Mouse (Mus musculus): ENCODE measurements at regions not wholly inside any gene's neighbourhood (a gene's known extent, or its start where the extent isn't known, plus 50 kb on each side); places are given as distances from the start of the nearest gene placed in this dataset.

DNA sequence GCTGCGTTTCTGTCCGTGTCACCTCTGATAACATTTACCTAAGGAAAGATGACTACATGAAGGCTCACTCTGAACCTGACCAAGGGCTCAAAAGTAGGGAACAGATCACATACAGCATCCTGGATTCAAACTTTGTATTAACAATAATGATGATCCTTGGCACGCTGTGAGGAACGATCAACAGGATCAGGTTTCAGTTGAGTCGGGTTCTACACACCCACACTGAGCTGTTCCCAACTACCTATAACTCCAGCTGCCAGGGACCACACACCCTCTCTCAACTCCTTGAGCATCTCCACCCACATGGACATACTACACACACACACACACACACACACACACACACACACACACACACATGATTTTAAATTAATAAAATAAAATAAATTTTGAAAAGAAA lies 107.0 kb downstream of the Edn3 start:
- Histone ChIP-seq H3K27me3 (replicated peaks) (no peaks in the 10 kb centered on the region), H3K27ac (replicated peaks) (no peak overlapping the region), H3K9ac (replicated peaks) (no peak overlapping the region), H3K36me3 (no peaks in the 10 kb centered on the region), H3K4me2 (no peak overlapping the region), H3K4me3 (replicated peaks) (no peak overlapping the region), H3K9me3 (replicated peaks) (no peaks in the 10 kb centered on the region), H3K4me1 (peaks cover 14% of the 10 kb centered on the region)
- 74% methylated on average over 5 of the region's 5 CpGs for WGBS
- no peak for ATAC-seq (ENCODE audit: low FRiP score)

DNA sequence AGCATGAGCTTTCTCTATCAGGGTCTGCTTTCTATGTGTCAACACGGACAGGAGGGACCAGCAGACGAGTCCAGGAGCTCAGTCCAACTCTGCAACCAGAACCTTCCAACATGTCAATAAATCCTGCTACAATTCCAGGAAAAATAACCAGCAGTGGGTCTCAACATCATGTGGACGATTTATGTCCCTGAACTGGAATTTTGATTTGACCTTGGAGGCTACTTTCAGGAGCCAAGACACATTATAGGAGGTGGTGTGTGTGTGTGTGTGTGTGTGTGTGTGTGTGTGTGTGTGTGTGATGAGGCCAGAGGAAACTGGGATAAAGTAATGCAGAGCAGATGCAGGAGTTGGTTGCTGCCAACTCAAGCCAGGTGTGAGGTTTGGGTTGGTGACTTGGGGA lies 107.8 kb downstream of the Edn3 start:
- H3K4me3 ChIP-seq (replicated peaks) = no peak overlapping the region
- 80% methylated on average over 3 of the region's 3 CpGs for WGBS
- no peaks in the 10 kb centered on the region for H3K9me3 ChIP-seq (replicated peaks)
- no peak overlapping the region for H3K4me2 ChIP-seq
- H3K27me3 ChIP-seq (replicated peaks) = no peaks in the 10 kb centered on the region
- H3K36me3 ChIP-seq = no peaks in the 10 kb centered on the region
- no peak for ATAC-seq (ENCODE audit: low FRiP score)
- H3K9ac ChIP-seq (replicated peaks) = no peak overlapping the region
- H3K27ac ChIP-seq (replicated peaks) = no peak overlapping the region; the same call in 1 of the 2 replicates
- H3K4me1 ChIP-seq = peaks cover 14% of the 10 kb centered on the region

GRCm38 (mm10) chr2:174868743-174869369 lies 108.4 kb downstream of the Edn3 start:
- Histone ChIP-seq H3K27ac (replicated peaks) (no peak overlapping the region; the same call in 1 of the 2 replicates), H3K4me1 (peaks cover 14% of the 10 kb centered on the region), H3K9me3 (replicated peaks) (no peaks in the 10 kb centered on the region), H3K4me2 (no peak overlapping the region), H3K27me3 (replicated peaks) (no peaks in the 10 kb centered on the region), H3K9ac (replicated peaks) (no peak overlapping the region), H3K36me3 (no peaks in the 10 kb centered on the region), H3K4me3 (replicated peaks) (no peak overlapping the region)
- ATAC-seq (ENCODE audit: low FRiP score) = no peak
- WGBS = 66% methylated on average over 8 of the region's 8 CpGs

DNA sequence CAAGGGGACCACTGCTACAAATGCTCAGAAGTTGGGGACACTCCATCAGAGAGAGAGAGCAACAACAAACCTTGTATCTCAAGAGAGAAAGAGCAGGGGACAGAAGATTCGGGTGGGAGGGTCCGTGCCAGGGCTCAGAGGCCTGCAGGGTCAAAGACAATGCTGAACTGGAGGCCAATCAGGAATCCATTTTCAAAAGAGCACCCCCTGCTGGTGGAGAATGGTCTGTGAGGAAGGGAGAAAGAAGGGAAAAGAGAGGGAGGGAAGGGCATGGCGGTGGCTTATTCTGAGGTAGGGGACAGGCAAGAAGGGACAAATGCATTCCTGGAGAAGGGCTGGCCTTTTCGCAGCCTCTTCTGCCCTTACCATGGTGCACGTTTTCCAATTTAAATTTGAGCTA lies 109.9 kb downstream of the Edn3 start:
- Histone ChIP-seq H3K4me3 (replicated peaks) (no peak overlapping the region), H3K36me3 (no peaks in the 10 kb centered on the region), H3K9ac (replicated peaks) (no peak overlapping the region), H3K27ac (replicated peaks) (no peak overlapping the region), H3K9me3 (replicated peaks) (no peaks in the 10 kb centered on the region), H3K4me2 (no peak overlapping the region), H3K4me1 (peaks cover 11% of the 10 kb centered on the region), H3K27me3 (replicated peaks) (no peaks in the 10 kb centered on the region)
- WGBS = 64% methylated on average over 5 of the region's 5 CpGs
- ATAC-seq (ENCODE audit: low FRiP score) = no peak

- WGBS = 63% methylated on average over 10 of the region's 10 CpGs
- no peak for ATAC-seq (ENCODE audit: low FRiP score)
These were observed 110.8 kb downstream of the Edn3 start for GRCm38 (mm10) chr2:174871225-174871624.

DNA sequence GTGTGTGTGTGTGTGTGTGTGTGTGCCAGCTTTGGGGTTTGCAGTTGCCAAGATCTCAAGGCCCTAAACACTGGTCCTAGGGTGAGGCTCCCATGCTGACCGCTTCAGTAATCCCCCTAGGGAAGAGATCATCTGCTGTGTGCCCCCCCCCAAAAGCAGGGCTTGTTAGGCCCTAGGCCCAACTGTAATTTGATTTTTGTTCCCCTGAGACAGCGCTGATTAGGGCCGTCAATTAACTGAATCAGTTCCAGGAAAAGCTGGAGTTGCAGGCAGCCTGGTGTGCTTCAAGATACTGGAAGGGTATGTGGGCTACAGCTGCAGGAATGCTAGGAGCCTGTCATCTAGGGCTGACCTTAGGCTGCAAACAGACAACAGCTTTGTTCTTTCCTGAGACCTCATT lies 111.4 kb downstream of the Edn3 start:
- no peak overlapping the region for H3K9ac ChIP-seq (replicated peaks)
- H3K4me3 ChIP-seq (replicated peaks) = no peak overlapping the region
- WGBS = 59% methylated on average over 3 of the region's 3 CpGs
- no peaks in the 10 kb centered on the region for H3K27me3 ChIP-seq (replicated peaks)
- no peak overlapping the region for H3K4me2 ChIP-seq
- H3K27ac ChIP-seq (replicated peaks) = no peak overlapping the region
- no peaks in the 10 kb centered on the region for H3K36me3 ChIP-seq
- ATAC-seq (ENCODE audit: low FRiP score) = no peak
- H3K9me3 ChIP-seq (replicated peaks) = no peaks in the 10 kb centered on the region
- H3K4me1 ChIP-seq = peaks cover 11% of the 10 kb centered on the region

More at GRCm38 (mm10) chr2:174871225-174871624, 110.8 kb downstream of the Edn3 start:
- no peaks in the 10 kb centered on the region for H3K27me3 ChIP-seq (replicated peaks)
- peaks cover 11% of the 10 kb centered on the region for H3K4me1 ChIP-seq
- H3K9me3 ChIP-seq (replicated peaks) = no peaks in the 10 kb centered on the region
- no peak overlapping the region for H3K4me2 ChIP-seq
- no peak overlapping the region for H3K4me3 ChIP-seq (replicated peaks)
- H3K36me3 ChIP-seq = no peaks in the 10 kb centered on the region
- no peak overlapping the region for H3K27ac ChIP-seq (replicated peaks)
- no peak overlapping the region for H3K9ac ChIP-seq (replicated peaks)

DNA sequence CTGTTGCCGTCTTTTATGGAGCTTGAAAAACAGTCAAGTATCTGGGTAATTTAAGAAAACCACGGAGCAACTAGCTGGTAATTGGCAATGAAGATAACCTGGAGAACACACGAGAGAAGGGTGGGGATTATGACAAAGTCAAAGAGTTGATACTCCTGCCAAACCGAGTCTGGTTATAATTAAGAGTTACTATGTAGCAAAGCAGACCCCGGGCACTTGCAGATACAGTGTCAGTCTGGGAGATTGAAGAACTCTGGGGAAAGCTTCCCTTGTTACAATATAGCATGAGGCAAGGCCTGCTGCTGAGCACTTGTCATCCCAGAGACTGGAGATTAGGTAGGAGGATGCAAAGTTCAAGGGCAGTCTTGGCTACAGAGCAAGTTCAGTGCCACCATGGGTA lies 116.5 kb downstream of the Edn3 start:
- no peak overlapping the region for H3K9ac ChIP-seq (replicated peaks)
- no peak for ATAC-seq (ENCODE audit: low FRiP score)
- no peaks in the 10 kb centered on the region for H3K9me3 ChIP-seq (replicated peaks)
- H3K4me1 ChIP-seq = peaks cover 2% of the 10 kb centered on the region
- no peak overlapping the region for H3K4me3 ChIP-seq (replicated peaks)
- no peaks in the 10 kb centered on the region for H3K27me3 ChIP-seq (replicated peaks)
- WGBS = 44% methylated on average over 5 of the region's 5 CpGs
- H3K36me3 ChIP-seq = no peaks in the 10 kb centered on the region
- no peak overlapping the region for H3K27ac ChIP-seq (replicated peaks)
- no peak overlapping the region for H3K4me2 ChIP-seq

DNA sequence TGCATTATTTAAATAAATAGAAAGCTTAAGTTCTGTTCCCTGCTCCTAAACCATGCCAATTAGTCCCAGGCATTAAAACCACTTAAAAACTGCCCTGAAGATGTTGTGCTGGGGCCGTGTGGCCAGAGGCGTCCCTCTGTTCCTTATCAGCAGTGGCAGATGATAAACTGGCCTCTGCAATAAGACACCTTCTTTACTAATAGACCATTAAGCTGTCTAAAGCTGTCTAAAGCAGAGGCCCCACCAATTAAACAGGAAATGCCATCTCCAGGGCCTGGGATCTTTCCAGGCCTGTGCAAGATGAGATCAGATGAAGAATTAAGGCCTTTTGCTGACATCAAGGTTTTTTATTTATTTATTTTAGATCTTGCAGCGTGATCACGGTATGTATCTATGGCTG lies 118.6 kb downstream of the Edn3 start:
- no peaks in the 10 kb centered on the region for H3K9me3 ChIP-seq (replicated peaks)
- H3K4me1 ChIP-seq = peaks cover 2% of the 10 kb centered on the region
- no peak overlapping the region for H3K4me3 ChIP-seq (replicated peaks)
- H3K27ac ChIP-seq (replicated peaks) = no peak overlapping the region
- ATAC-seq (ENCODE audit: low FRiP score) = no peak
- no peak overlapping the region for H3K4me2 ChIP-seq
- no peaks in the 10 kb centered on the region for H3K27me3 ChIP-seq (replicated peaks)
- no peaks in the 10 kb centered on the region for H3K36me3 ChIP-seq
- 58% methylated on average over 4 of the region's 4 CpGs for WGBS
- no peak overlapping the region for H3K9ac ChIP-seq (replicated peaks)

DNA sequence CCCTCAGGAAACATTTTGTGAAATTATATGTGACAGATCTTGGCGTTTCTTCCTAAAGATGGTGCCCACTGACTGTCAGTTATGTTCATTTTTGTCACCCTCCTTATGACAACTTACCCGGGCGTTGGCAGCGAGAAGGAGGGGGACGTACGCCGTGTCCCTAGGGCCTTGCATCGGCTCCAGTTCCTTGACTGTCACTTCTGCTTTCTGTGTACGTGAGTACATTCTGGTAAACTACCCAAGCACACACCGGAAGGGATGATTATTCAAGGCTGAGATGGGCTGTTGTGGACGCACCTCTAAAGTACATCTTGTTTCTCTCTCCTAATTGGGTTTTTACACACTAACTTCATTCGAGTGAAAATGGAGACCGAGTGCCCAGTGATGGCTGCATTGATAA lies 120.2 kb downstream of the Edn3 start:
- H3K4me1 ChIP-seq = peaks cover 10% of the 10 kb centered on the region
- no peak overlapping the region for H3K9ac ChIP-seq (replicated peaks)
- ATAC-seq (ENCODE audit: low FRiP score) = no peak
- no peaks in the 10 kb centered on the region for H3K27me3 ChIP-seq (replicated peaks)
- H3K36me3 ChIP-seq = no peaks in the 10 kb centered on the region
- H3K4me2 ChIP-seq = no peak overlapping the region
- no peak overlapping the region for H3K4me3 ChIP-seq (replicated peaks)
- no peak overlapping the region for H3K27ac ChIP-seq (replicated peaks)
- 88% methylated on average over 13 of the region's 13 CpGs for WGBS
- no peaks in the 10 kb centered on the region for H3K9me3 ChIP-seq (replicated peaks)

DNA sequence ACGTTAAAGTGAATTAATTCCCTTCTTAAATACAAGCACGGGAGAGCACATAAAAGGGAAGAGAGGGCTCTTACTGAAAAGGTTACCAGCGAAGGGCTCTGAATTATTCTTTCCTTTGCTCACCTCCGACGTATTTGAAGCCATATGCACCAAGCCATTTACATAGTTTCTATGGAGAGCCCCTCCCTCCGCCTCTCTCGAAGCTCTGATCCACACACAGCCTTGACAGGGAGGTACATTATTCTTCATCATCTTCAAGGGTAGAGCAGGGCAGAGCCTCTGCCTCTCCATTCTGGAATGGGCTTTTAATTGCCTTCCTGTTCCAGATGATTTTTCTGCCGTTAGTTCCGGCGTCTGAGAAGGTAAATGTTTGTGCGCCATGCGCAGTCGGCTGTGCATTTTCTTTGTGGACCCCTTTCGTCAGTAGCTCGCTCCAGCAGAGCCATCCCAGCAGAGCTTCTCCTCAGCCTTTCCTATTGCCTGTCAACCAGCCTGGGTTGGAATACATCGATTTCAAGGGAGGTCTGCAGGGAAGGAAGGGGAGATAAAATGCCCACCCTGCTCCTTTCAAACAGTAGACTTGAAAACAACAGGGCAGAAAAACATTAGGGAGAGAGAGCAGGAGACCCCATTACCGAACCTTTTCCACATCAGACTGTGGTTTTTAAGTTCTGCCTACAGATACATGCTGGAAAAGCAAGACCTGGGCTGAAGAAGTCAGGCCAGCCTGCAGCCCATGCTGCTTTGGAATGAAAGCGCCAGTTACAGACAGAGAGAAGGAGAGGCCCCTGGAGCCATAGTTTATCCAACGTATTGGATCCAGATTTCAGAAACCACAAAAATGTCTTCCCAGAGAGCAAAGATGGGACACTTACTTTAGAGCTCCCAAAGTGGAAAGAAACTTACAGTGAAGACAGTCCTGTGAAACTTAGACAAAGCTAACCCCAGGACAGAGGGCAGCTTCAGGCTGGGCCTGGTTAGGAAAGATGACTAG lies 124.1 kb downstream of the Edn3 start:
- Histone ChIP-seq H3K4me3 (replicated peaks) (0 out of 2 replicates have a peak overlapping the region, but pooled peaks have one; percentile 5), H3K27ac (replicated peaks) (peak overlapping the region; percentile 54), H3K4me1 (peaks cover 10% of the 10 kb centered on the region), H3K9ac (replicated peaks) (no peak overlapping the region), H3K9me3 (replicated peaks) (no peaks in the 10 kb centered on the region), H3K4me2 (peak overlapping the region; percentile 27), H3K36me3 (no peaks in the 10 kb centered on the region), H3K27me3 (replicated peaks) (no peaks in the 10 kb centered on the region)
- ATAC-seq (ENCODE audit: low FRiP score) = peak; percentile 79
- 32% methylated on average over 19 of the region's 19 CpGs for WGBS

DNA sequence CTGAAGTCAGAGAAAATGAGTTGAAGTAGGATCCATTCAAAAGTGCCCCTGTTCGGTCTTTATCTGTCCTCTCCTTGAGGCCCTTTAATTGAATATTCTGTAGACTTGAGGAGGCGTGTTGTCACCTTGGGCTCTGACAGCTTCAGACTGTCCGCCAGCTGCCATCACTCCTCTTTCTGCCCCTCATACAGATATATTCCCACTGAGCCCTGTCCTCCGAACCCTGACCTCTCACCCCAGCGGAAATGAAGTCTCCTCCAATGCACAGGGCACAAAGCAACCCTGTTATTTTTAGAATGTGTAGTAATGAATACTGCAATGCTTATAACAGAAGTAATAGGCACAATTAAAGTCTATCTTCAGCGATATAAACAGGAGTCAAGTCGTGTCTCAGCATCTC lies 117.4 kb upstream of the Gm14444 start:
- peaks cover 3% of the 10 kb centered on the region; the same call in 1 of the 2 replicates for H3K4me1 ChIP-seq
- ATAC-seq (ENCODE audit: low FRiP score) = no peak
- 70% methylated on average over 7 of the region's 7 CpGs for WGBS
- no peak overlapping the region for H3K4me3 ChIP-seq (replicated peaks)
- H3K9ac ChIP-seq (replicated peaks) = no peak overlapping the region
- no peaks in the 10 kb centered on the region for H3K36me3 ChIP-seq
- H3K27ac ChIP-seq (replicated peaks) = no peak overlapping the region
- no peaks in the 10 kb centered on the region for H3K27me3 ChIP-seq (replicated peaks)
- no peak overlapping the region for H3K4me2 ChIP-seq
- no peaks in the 10 kb centered on the region for H3K9me3 ChIP-seq (replicated peaks)

- Histone ChIP-seq H3K4me2 (no peak overlapping the region), H3K36me3 (no peaks in the 10 kb centered on the region), H3K9ac (replicated peaks) (no peak overlapping the region), H3K4me1 (no peaks in the 10 kb centered on the region), H3K4me3 (replicated peaks) (no peak overlapping the region), H3K27me3 (replicated peaks) (no peaks in the 10 kb centered on the region), H3K9me3 (replicated peaks) (no peaks in the 10 kb centered on the region), H3K27ac (replicated peaks) (no peak overlapping the region)
- ATAC-seq (ENCODE audit: low FRiP score) = no peak
- WGBS = 81% methylated on average over 8 of the region's 8 CpGs
These were observed 112.6 kb upstream of the Gm14444 start for GRCm38 (mm10) chr2:174897424-174897823.
